Mouse (Mus musculus): ENCODE results near the gene Gm20683. TPM values are rescaled to one million over a fixed set of nuclear protein-coding genes. Genes with fewer than 3 reads are reported as not detected.

Gm20683 gene
- polyA plus RNA-seq (2015; fragmentation: Nextera tagmentation; extraction: Ambion mirVana), result 2.5 and 3.5 TPM in 2 replicates

DNA sequence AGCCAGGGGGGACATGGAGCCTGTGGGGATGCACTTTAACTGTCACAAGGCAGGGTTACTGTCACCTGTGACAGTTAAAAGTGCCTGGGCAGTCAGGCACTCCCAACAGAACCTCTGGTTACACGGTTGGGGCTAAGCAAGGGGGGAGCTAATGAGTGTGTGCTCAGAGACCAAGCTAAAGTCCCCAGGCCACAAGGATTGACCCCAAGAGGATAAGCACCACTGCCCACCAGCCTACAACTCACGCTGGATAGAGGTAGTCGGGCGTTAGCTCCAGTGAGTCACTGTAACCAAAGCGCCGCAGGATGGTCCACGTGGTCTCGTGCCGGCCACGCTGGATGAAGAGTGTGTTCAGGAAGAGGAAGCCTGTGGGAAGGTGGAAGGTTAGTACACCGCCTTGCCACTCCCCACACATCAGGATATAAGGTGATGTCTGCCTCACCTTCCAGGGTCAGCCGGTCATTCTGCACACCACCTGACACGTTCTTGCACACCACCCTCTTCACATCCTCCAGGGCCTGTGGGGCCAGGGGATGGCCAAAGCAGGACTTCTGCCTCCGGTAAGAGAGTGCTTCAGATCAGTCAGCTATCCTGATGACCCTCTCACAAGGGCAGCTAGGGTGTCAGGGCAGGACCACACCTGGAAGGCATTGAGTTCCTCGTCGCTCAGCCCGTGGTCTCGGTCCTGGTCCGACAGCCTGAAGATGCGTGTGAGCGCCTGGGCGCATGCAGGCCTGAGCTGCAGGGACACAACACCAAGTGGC lies at the start of gene Gm20683:
Gene Gm20683, minus strand, starts transcription at position 647 of the 764 bp plus-strand sequence.
- H3K27me3 ChIP-seq, result no peaks in the 10 kb centered on the region
- WGBS, result 94% methylated on average over 22 of the region's 22 CpGs
- H3K27ac ChIP-seq (replicated peaks), result no peak within 1 kb of the TSS
- H3K9ac ChIP-seq, result no peak within 1 kb of the TSS
- ATAC-seq (ENCODE audit: insufficient number of reproducible peaks, low FRiP score, low TSS enrichment, low read depth), result no peak
- H3K9me3 ChIP-seq (replicated peaks), result no peaks in the 10 kb centered on the region
- peaks cover 35% of the 10 kb centered on the region for H3K4me1 ChIP-seq
- H3K4me2 ChIP-seq (replicated peaks), result no peak within 1 kb of the TSS
- no peak within 1 kb of the TSS for H3K4me3 ChIP-seq (replicated peaks)
- H3K36me3 ChIP-seq, result peaks cover 48% of the 10 kb centered on the region

DNA sequence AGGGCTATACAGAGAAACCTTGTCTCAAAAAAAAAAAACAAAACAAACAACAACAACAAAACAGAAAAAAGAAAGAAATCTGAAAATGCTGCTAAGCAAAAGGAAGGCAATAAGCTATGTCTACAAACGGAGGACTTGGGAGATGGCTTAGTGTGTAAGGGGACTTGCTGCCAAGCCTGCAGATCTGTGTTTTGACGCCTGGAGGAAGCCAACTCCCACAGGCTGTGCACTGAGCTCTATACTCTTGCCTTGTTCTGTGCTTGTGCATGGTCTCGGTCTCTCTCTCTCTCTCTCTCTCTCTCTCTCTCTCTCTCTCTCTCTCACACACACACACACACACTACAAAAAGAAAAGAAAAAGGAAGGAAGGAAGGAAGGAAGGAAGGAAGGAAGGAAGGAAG lies 47.3 kb upstream of the Gm20683 start:
- Histone ChIP-seq H3K9ac (no peak overlapping the region), H3K36me3 (peaks cover 52% of the 10 kb centered on the region), H3K9me3 (replicated peaks) (no peaks in the 10 kb centered on the region), H3K4me1 (no peaks in the 10 kb centered on the region), H3K4me2 (replicated peaks) (no peak overlapping the region), H3K27ac (replicated peaks) (no peak overlapping the region), H3K4me3 (replicated peaks) (no peak overlapping the region), H3K27me3 (no peaks in the 10 kb centered on the region)
- ATAC-seq (ENCODE audit: insufficient number of reproducible peaks, low FRiP score, low TSS enrichment, low read depth), result no peak
- 92% methylated on average over 3 of the region's 3 CpGs for WGBS

DNA sequence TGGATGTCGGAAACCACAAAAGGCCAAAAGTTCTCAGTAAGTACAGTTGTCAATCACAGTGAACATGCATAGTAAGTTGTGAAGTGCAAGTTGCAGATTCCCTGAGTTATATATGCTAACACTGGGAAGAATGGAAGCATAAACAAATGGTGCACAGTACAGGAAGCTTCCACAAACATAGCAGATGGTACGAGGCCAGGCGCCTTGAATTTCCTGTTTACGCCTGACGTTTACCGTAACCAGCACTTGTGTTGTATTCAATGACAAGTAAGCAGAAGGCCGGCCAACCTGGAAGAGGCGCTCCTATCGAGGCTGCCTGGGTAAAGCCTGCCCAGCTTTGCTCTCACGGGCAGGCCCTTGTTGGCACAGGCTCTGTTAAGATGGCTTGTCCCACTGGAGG lies 45.9 kb upstream of the Gm20683 start:
- 82% methylated on average over 10 of the region's 10 CpGs for WGBS
- no peak overlapping the region for H3K27ac ChIP-seq (replicated peaks)
- ATAC-seq (ENCODE audit: insufficient number of reproducible peaks, low FRiP score, low TSS enrichment, low read depth), result no peak

DNA sequence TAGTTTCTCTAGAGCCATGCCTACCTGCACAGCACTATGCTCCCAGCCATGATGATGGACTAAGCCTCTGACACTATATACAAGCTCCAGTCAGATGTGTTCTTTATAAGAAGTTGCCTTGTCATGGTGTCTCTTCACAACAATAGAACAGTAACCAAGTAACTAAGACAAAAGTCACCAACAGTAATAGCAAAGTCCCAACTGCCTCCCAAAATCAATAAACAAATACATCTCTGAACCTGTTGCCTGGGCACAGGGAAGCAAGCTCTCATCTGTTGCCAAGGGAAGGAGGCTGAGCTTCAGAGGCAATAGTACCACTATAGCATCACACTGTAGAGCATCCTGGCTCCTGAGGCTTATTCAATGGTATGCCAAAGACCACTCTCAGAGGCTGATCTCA lies 45.2 kb upstream of the Gm20683 start:
- no peak overlapping the region for H3K4me3 ChIP-seq (replicated peaks)
- H3K27me3 ChIP-seq, result no peaks in the 10 kb centered on the region
- no peak for ATAC-seq (ENCODE audit: insufficient number of reproducible peaks, low FRiP score, low TSS enrichment, low read depth)
- peaks cover 72% of the 10 kb centered on the region for H3K36me3 ChIP-seq
- H3K4me2 ChIP-seq (replicated peaks), result no peak overlapping the region
- no peak overlapping the region for H3K9ac ChIP-seq
- H3K9me3 ChIP-seq (replicated peaks), result no peaks in the 10 kb centered on the region
- H3K27ac ChIP-seq (replicated peaks), result no peak overlapping the region
- no peaks in the 10 kb centered on the region for H3K4me1 ChIP-seq

More for the DNA sequence above, 45.9 kb upstream of the Gm20683 start:
- Histone ChIP-seq H3K9ac (no peak overlapping the region), H3K9me3 (replicated peaks) (no peaks in the 10 kb centered on the region), H3K27me3 (no peaks in the 10 kb centered on the region), H3K4me2 (replicated peaks) (no peak overlapping the region), H3K4me3 (replicated peaks) (no peak overlapping the region), H3K4me1 (no peaks in the 10 kb centered on the region), H3K36me3 (peaks cover 66% of the 10 kb centered on the region)

DNA sequence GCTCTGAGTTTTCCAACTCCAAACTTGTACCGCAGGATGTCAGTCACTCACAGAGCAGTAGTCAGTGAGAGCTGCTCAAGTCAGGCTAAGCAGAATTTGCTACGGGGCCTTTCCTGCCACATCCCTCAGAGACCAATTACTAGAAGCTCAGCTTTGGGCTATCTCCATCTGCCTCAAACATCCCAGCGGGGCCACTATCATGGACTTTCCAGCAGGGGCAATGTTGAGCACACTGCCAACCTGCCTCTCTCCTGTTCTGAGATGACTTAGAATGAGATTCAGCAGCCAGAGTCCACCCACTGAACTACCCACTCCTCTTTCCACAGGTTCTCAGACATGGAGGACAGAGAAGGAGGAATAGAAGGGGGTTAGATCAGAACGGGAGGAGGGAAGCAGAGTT lies 44.1 kb upstream of the Gm20683 start:
- Histone ChIP-seq H3K27ac (replicated peaks) (no peak overlapping the region), H3K4me2 (replicated peaks) (no peak overlapping the region), H3K9ac (no peak overlapping the region), H3K4me3 (replicated peaks) (no peak overlapping the region), H3K36me3 (peaks cover 71% of the 10 kb centered on the region), H3K4me1 (peaks cover 8% of the 10 kb centered on the region; the same call in 1 of the 2 replicates), H3K27me3 (no peaks in the 10 kb centered on the region), H3K9me3 (replicated peaks) (no peaks in the 10 kb centered on the region)
- WGBS, result 29% methylated on average over 4 of the region's 4 CpGs
- ATAC-seq (ENCODE audit: insufficient number of reproducible peaks, low FRiP score, low TSS enrichment, low read depth), result no peak

DNA sequence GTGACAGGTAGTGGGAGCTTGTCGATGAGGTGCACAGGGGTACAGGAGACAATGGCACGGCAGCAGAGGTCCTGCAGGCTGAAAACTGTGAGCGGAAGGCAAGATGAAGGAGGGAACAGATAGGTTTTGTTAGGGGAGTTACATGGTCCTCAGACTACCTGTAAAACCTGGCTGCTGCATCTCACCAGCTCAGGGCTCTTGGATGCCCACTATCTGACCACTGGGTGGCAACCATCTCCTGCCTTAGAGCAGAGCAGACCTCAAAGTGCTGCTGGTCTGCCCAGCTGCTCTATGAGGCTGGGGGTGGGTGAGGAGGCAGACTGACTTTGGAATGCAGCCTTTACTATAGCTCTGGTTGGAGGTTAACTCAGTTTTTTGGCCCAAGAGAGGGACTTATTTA lies 42.3 kb upstream of the Gm20683 start:
- Histone ChIP-seq H3K9ac (no peak overlapping the region), H3K4me1 (peaks cover 13% of the 10 kb centered on the region), H3K27ac (replicated peaks) (no peak overlapping the region), H3K9me3 (replicated peaks) (no peaks in the 10 kb centered on the region), H3K36me3 (peaks cover 59% of the 10 kb centered on the region), H3K27me3 (no peaks in the 10 kb centered on the region), H3K4me2 (replicated peaks) (no peak overlapping the region), H3K4me3 (replicated peaks) (no peak overlapping the region)
- no peak for ATAC-seq (ENCODE audit: insufficient number of reproducible peaks, low FRiP score, low TSS enrichment, low read depth)
- 88% methylated on average over 3 of the region's 3 CpGs for WGBS

DNA sequence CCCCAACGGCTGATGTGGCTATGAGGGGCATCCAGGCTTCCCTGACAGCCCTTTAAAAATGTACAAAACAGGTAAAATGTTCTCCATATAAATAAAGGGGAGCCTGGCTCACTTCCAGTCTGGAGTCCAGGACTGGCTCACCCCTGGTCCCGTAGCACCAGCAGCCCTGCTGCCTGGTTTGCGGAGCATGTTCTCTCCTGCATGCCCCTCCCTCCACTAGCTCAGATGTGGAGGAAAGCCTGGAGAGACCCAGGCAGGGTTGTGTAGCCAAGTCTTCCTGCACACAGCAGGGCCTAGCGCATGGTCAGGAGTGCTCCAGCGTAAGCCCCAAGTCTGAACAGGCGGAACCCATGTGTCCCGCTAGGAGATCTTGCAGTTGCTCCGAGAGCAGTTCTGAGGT lies 41.7 kb upstream of the Gm20683 start:
- Histone ChIP-seq H3K4me2 (replicated peaks) (no peak overlapping the region), H3K9me3 (replicated peaks) (no peaks in the 10 kb centered on the region), H3K4me3 (replicated peaks) (no peak overlapping the region), H3K9ac (no peak overlapping the region), H3K4me1 (peaks cover 13% of the 10 kb centered on the region), H3K36me3 (peaks cover 59% of the 10 kb centered on the region), H3K27me3 (no peaks in the 10 kb centered on the region), H3K27ac (replicated peaks) (no peak overlapping the region)
- no peak for ATAC-seq (ENCODE audit: insufficient number of reproducible peaks, low FRiP score, low TSS enrichment, low read depth)
- 79% methylated on average over 8 of the region's 8 CpGs for WGBS

DNA sequence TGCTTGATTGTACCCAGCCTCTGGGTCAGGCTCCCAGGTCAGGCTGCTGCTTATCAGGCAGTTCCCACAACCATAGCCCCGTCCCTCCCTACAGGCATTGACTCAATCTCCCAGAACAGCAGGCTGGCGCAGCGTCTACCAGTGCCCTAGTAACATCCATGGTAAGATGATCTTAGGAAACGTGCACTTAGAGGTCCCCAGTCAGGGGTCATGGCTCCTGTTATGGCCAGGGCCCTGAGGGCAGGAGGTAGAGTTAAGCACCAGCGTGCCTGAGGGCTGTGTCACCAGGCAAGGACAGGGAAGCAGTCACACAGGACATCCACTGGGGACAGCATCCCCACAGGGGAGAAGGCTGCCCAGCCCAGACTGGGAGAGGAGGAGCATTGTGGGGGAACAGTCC lies 40.7 kb upstream of the Gm20683 start:
- no peak for ATAC-seq (ENCODE audit: insufficient number of reproducible peaks, low FRiP score, low TSS enrichment, low read depth)
- H3K27ac ChIP-seq (replicated peaks), result no peak overlapping the region

DNA sequence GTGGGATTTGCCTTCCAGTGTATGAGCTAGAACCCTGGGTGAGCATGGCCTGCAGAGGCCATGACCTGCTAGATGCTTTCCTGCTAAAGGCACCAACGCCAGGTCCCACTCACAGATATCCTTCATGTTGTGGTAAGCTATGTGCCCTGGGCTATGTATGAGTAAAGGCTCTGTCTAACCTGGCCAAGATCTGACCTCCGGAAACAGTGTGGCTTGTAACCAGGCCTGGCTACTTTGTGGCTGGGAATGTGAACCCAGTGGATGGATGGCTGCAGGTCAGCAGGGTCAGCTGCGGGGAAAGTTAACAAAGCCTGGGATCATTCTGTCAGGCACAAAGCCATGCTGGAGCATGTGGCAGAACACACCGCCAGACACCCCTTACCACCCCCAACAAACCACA lies 40.1 kb upstream of the Gm20683 start:
- Histone ChIP-seq H3K36me3 (peaks cover 58% of the 10 kb centered on the region), H3K4me2 (replicated peaks) (no peak overlapping the region), H3K27me3 (no peaks in the 10 kb centered on the region), H3K4me3 (replicated peaks) (no peak overlapping the region), H3K9ac (no peak overlapping the region), H3K4me1 (peaks cover 17% of the 10 kb centered on the region), H3K27ac (replicated peaks) (no peak overlapping the region), H3K9me3 (replicated peaks) (no peaks in the 10 kb centered on the region)
- no peak for ATAC-seq (ENCODE audit: insufficient number of reproducible peaks, low FRiP score, low TSS enrichment, low read depth)
- WGBS, result 30% methylated on average over 4 of the region's 4 CpGs

More for the DNA sequence above, 40.7 kb upstream of the Gm20683 start:
- H3K4me3 ChIP-seq (replicated peaks), result no peak overlapping the region
- peaks cover 13% of the 10 kb centered on the region for H3K4me1 ChIP-seq
- WGBS, result 30% methylated on average over 5 of the region's 5 CpGs
- H3K4me2 ChIP-seq (replicated peaks), result no peak overlapping the region
- H3K27me3 ChIP-seq, result no peaks in the 10 kb centered on the region
- 0 out of 2 replicates have a peak overlapping the region, but pooled peaks have one; percentile 6 for H3K9ac ChIP-seq
- H3K36me3 ChIP-seq, result peaks cover 59% of the 10 kb centered on the region
- no peaks in the 10 kb centered on the region for H3K9me3 ChIP-seq (replicated peaks)

DNA sequence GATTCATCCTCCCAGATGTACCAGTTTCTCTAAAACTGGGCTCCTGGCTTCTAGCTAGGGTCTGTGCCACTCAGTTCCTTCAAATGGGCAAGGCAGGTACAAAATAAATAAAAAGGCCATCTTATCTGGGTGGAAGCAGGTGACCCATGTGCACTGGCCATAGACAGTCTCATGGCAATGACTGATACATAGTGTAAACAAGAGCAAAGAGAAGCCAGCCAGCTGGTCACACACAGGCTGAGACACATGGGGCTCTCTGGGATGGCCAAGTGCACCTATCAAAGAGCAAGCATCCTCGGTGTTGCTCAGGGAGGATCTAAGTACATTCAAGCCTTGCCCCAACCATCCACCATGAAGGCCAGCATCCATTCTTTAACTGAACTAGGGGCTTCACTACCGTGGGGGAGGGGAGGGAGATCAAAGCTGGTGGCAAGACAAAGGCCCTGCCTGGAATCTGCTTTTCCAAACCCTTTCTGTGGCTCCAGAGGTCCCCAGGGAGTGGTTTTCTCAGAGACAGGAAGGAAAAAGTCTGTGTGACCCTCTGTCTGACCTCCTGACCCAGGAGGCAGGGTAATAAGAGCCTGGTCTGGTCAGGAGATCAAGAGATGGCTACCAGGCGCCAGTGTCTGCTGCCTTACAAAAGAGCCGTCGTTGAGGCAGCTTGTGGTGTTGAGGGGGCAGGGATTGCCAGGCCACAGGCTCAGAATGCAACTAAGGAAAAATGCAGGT lies 39.5 kb upstream of the Gm20683 start:
- WGBS, result 17% methylated on average over 5 of the region's 5 CpGs
- Histone ChIP-seq H3K9me3 (replicated peaks) (no peaks in the 10 kb centered on the region), H3K27ac (replicated peaks) (no peak overlapping the region), H3K4me1 (peaks cover 23% of the 10 kb centered on the region), H3K4me2 (replicated peaks) (no peak overlapping the region), H3K27me3 (no peaks in the 10 kb centered on the region), H3K36me3 (peaks cover 56% of the 10 kb centered on the region), H3K9ac (no peak overlapping the region), H3K4me3 (replicated peaks) (no peak overlapping the region)
- no peak for ATAC-seq (ENCODE audit: insufficient number of reproducible peaks, low FRiP score, low TSS enrichment, low read depth)

DNA sequence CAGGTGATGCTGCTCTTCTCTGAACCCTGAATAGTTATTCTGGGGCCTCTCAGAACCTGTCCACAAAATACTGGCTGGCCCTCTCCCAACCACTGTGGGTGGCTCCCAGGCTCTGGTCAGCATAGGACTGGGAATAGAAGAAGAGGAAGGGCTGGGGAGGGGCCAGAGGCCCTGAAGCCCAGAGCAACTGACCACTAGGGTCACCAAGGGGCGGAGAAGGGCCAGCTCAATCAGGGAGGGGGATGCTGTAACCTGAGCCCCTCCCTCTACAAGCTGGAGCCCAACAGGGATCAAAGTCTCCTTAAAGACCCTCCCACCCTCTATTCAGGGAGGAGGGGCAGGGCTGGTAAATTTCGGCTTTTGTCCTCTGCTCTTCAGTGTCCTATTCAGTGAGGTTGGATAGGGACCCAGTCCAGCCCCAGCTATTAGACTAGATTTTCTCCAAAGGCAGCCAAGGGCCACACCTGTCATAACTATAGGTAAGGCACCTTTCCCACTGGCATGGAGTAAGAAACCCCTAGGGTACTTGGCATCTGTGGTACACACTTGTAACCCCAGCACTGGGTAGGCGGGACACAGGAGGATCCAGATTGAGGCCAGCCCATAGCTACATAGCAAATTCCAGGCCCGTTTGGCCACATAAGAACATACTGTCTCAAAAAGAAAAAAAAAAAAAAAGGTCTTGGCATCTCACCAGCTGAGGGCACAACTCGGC lies 38.8 kb upstream of the Gm20683 start, which contains the start of gene Wfikkn1:
Gene Wfikkn1, minus strand, starts transcription at position 663 of the 715 bp plus-strand sequence.
- H3K4me3 ChIP-seq (replicated peaks), result no peak within 1 kb of the TSS
- H3K9me3 ChIP-seq (replicated peaks), result no peaks in the 10 kb centered on the region
- H3K27me3 ChIP-seq, result no peaks in the 10 kb centered on the region
- peaks cover 27% of the 10 kb centered on the region for H3K4me1 ChIP-seq
- H3K27ac ChIP-seq (replicated peaks), result no peak within 1 kb of the TSS
- WGBS, result 34% methylated on average over 5 of the region's 5 CpGs
- H3K9ac ChIP-seq, result no peak within 1 kb of the TSS
- H3K36me3 ChIP-seq, result peaks cover 50% of the 10 kb centered on the region
- H3K4me2 ChIP-seq (replicated peaks), result no peak within 1 kb of the TSS
- no peak for ATAC-seq (ENCODE audit: insufficient number of reproducible peaks, low FRiP score, low TSS enrichment, low read depth)
